Mouse (Mus musculus) layer of hippocampus, adult 18-20 months (tissue): ENCODE measurements at regions not wholly inside any gene's neighbourhood (a gene's known extent, or its start where the extent isn't known, plus 50 kb on each side); places are given as distances from the start of the nearest gene placed in this dataset.
A peak's percentile ranks its signal among the peaks of the same experiment; 100 is the strongest.
"Not testable (repeated sequence)": the region's sequence is repeated elsewhere in the genome, so short reads cannot be mapped to it uniquely, and the experiment has no call there.

Source experiments
- DNase-seq, 2 experiments: peaks; one replicate each; pipeline ENCODE4 v3.0.0; 2022; ENCODE audit warnings: low spot score in 2 of 2

DNA sequence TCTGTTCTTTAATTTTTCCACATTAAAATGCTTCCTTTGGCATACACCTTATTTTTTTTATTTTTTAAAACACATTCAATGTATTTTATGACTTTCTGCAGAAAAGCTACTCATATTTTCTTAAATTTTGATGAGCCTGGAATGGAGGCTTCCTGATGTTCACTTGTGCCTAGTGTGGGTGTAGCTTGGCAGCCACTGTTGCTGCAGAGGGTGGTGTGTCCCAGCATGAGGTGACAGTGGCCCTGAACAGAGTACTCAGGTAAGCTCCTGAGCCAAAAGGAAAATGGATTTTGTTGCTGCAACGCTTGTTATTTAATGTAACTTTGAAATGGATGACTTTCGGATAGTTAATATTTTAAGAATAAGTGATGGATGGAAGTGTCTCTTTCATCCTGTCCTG lies 170.6 kb downstream of the Eipr1 start:
- DNase-seq = no peak

DNA sequence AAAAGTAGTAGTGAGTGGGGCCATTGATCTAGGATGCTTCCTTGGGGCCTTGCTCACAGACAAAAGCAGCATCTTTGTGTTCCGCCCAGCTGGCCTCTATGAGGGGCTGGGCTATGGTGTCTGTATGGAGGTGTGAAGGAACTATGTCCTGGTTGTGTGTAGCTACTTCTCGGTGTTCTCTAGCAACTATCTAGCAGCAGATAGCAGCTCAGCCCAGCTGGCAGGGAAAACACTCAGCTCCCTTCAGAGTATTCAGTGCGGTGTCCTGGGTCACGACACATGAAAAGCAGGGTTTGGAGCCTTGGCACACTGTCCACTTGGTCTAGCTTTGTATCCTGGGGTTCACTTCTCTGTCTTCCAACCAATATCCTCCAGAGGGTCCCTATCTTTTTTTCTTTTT lies 173.6 kb downstream of the Eipr1 start:
- no peak for DNase-seq

DNA sequence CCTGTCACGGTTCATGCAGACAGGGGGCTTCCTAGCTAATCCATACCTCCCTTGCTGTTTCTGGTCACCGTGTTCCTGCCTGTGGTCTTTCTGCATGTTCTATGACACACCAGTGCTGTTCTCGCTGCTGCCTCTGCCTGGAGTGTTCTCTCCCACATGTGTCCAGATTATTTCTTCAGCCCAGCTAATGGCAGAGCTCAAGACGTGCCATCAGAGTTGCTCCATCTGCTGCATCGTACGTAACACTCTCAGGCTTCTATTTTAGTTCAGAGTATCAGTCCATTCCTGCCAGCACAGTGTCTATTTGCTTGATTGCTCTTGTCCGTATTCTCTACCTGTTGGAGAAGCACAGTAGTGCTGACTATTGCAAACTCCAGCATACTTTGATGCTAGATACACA lies 188.3 kb downstream of the Eipr1 start:
- no peak for DNase-seq

DNA sequence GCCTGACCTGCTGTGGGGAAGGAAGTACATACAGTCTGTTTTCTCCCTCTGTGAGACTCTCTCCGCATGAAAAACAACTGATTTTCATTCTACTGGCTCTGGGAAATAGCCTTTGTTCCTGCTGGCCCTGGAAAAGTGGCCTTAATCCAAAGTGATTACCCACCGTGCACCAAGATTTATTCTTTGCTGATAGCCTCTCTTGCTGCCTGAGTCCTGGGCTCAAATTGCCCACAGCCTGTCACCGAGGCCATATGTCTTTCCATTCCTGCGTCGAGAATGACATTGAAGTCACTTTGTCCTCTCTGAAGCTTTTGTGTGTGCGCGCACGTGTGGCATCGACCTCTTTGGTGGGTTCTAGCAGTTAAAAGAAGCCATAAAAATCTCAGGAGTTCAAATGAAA lies 197.3 kb downstream of the Eipr1 start:
- DNase-seq = no peak

DNA sequence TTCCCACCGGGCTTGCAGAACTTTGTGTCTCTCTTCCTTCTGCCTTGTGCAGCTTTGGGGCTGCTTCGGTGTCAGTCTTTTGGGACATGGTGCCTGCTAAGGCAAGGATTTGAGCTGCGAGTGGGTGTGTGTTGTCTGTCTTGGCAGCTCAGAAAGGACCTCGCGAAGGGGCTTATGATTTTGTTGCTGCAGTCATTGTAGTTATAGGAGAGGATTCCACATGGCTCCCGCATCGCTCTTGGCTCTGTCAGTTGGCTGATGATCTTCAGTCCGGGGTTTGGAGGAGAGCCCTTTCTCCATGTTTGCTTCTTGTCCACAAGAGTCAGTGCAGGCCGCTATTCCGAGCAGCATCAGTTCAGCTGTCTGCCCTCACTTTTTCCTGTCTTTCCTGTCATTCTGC lies 197.7 kb downstream of the Eipr1 start:
- peak in 1 of 2 experiments; percentile 14 for DNase-seq

DNA sequence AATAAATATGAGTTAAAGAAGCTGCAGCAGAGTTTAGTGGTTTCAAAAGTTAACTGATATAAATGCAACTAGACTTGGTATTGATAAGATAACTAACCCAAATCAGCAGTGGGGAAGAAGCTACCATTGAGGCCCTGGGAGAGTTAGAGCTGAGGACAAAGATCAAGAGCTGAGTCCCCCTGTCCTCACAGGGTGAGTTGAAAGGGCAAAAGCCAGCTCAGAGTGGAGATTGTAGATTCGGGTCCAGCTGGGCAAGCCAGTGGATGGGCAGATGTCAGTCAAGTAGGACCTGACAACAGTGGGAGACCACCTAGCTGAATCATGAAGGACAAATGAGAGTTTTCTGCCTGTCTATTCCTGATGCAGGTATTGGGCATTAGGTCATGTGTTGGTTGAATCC lies 205.6 kb downstream of the Eipr1 start:
- DNase-seq = no peak

DNA sequence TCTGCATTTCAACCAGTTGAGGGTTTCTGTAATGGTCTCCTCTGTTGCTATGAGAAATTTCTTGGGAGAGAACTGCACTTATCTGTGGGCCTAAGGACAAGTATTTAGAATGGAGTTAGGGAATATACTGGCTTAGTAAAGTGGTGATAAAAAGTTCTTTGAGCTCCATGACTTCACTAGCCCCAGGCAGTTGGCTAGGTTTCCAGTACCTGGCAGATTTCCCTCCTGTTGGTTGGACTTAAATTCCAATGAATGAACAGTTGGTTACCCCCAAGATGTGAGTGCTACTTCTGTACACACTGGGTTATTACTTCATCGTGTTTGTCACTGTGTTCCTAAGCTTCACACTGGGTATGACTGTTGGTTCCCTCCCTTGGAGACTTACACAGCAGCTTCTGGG lies 207.1 kb downstream of the Eipr1 start:
- DNase-seq = no peak

DNA sequence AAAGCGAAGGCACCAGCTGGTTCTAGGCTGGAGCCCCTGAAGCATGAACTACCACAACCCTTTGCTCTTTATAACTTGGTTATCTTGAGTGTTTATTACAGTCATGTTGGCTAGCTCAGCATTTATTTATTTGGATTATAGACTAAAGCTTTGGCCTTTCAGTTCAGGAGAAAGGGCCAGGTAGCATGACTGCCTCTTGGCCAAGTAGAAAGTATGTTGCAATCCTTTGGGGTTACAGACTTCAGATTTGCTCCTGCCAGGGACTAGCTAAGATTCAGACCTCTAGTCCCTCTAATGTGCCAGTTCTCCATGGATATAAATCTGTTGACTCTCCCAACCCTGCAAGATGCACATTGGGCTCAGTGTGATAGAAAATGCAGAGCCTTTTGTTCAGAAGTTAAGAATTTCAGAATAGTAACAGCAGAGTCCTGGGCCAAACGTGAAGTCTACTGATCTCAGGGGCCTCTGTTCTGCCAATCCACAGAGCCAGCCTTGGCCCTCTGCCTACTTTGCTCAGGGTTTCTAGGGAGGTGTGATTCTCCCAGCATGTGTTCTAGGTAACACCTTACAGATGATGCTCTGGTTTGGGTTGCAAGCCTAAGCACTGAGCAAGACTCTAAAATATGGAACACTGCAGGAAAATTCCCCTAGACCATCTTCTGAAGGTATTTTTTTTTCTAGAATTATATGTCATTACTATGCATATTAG lies 218.2 kb downstream of the Eipr1 start:
- DNase-seq = peak in 1 of 2 experiments; percentile 24

DNA sequence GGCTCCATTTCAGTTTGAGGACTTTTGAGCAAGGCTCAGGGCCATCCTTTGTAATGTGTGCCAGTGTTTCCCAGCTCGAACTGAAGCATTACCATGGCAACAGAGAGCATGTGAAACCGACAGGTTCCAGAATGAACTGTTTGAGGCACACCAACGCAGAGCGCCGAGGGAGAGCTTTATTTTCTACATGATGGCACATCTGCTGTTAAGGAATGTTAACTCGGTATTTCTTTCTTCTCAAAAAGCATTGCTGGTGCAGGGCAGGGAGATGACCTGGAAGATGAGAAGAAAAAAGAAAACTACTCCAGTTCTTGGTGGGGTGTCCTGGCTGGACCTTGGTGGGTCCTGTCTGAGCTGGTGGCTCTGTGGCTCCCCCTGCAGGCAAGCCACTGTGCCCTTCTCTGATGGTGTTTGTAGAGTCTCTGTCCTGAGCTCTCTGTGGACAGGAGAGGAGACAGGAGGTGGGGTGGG lies 223.0 kb downstream of the Eipr1 start:
- DNase-seq = peak; percentile 54 to 89

DNA sequence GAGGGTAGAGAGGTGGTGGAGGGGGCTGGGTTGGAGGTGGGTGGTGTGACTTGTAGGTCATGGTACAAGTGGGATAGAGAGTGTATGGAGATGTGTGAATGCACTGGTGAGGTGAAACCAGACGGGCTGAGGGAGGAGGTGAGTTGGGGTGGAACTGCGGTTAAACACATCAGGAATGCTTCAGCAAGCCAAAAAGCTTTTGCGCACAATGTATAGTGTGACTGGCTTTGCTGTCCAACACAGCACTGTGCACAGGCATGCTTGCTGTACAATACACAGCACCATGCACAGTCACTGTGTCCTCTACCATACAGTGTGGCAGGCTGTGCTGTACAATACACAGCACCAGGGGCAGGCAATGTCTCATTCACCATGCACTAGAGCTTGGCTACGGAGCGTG lies 223.6 kb downstream of the Eipr1 start:
- DNase-seq = peak in 1 of 2 experiments; percentile 17

DNA sequence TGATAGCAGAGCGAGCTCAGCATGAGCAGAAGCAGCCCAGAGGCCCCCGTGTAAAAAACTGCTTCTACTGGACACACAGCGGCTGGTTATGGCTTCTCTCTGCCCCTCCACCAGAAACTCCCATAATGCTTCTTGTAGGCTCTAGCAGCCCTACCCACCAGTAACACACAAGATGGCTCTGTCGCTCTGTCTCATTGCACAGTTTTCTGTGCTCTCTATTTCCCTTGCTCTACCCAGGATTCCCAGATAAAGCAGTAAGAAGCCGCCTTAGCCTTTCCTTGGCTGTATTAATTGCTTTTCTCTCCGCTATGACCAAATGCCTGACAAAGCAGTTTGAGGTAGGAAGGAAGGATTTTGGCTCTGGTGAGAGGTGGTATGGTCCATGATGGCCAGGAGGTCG lies 228.1 kb downstream of the Eipr1 start:
- DNase-seq = no peak

DNA sequence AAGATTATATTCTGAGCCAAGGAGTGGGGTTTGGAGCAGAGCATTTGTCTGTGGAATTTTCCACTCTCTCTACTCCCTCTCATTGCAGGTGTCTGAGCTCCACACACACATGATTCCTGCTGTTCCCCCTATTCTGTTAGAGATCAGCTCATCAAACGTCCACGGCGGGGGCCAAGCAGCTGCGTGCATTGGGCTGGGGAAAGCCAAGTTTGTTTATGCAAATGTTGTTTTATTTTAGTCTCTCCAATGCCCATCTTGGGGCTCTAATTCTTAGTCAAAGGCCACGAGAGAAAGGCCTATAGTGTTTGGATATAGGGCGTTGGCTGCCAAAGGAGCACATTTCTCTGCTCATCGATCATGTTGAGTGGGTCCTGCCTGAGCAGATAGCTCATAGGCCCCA lies 234.6 kb downstream of the Eipr1 start:
- DNase-seq = no peak

DNA sequence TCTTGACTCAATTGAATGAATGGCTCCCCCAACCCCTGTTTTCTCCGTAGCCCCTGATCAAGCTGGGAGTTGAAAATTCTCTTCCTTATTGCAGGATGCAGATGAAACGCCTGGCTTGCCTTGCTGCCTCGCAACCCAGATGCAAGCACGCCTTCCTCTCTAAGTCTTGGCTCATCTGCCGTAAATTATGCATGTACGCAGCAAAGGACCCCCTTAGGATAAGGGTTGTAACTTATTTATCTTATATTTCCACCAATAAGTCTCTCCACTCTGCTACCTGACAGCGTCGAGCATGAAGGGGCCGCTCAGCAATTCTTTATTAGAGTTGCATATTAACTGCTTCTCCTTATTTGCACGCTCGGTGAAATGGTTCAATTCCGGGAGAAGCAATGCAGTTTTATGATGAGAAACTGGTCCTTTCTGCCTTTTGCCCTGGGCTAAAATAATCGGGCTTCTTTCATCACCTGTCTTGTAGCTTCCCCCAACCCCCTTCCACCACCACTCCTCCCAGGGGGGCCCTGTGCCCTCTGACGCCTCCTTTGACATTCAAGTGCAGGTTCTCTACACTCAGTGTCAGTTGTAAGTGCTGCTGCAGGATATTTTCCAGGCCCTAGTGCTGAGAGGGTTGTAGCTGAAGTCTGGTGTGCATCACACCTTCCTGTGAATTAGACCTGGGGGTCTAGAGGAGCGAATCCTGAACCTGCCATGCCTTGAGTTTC lies 246.0 kb downstream of the Eipr1 start:
- no peak for DNase-seq

DNA sequence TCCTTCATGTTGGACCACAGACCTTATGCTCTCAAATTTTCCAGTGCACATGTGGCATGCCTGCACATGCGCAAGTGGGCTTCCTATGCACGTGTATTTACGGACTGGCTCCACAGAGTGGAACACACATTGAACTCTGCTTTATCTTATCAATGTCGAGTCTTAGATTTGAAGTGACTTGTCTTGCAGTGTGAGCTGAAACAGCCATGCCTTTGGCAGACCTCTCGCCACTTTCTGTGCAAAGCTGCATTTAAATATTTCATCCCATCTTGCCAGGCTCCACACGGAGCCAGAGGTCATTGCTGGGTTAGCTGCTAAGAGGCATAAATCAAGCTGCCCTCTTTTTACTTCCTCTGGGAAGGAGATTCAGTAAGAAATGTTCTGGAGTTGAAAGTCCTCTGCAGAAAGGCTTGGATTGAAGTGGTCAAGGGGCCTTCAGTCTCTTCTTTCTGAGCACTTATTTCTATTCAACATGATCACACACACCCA lies 248.4 kb downstream of the Eipr1 start:
- no peak for DNase-seq

DNA sequence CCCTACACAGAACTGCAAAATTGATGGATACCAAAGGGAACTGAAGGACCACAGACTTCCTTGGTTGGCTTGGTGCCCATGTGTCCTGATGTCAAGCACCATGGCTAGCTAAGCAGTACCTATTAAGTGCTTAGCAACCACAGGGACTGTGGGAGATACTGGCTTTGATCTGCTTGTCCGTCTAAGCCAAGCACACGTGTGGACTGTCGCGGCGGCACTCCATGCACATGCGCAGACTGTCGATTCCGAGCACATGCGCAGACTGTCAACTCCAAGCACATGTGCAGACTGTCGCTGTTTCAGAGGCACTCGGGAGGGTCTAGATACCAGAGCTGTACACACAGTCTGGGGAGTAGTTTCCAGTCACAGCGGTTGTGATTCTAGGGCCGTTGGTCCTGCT lies 252.9 kb downstream of the Eipr1 start:
- peak in 1 of 2 experiments; percentile 33 for DNase-seq

DNA sequence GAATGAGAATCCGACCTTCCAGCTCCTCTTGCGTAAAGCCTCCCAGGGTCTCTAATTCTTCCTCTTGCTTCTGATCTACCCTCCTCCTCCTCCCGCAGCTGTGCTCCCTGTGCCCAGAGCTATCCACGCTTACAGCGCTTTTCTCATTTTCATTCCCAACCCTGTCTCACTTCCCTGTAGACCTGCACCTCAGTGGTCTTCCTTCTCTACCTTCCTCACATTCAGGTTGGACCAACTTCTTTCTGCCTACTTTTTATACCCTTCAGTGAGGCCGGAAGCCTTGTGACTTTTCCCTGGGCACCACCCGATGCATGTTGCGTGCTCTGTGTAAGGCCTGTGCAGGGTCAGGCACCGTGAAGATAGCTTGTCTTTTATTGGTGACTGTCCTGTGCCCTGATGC lies 263.0 kb downstream of the Eipr1 start:
- no peak for DNase-seq

DNA sequence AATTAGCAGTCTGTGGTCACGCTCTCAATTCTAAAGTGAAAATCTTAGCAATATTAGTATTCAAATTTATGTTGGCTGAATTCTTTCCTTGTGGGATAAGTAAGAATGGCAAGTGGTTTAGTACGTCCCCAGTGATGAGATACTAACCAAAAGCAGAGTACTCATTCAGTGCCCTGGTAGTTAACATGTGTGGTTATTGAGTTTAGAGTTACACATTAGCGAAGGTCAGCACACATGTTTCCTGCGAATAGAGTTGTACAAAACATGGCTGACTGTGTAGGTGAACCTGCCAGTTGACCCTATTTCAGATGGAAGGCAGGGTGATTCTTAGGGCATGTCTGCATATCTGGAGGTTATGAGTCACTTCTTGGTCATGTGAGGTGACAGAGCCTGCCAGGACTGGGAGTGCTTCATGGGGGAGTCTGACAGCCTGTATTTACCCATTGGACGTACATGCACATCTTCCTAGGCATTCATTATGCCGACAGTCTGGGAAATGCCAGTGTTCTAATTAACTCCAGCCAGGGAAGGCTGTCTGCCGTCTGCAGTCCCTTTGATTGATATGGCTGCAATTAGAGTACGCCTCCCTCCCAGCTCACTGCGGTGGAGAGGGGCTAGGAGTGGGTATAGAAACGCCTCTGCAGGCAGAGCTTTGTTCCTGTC lies 263.7 kb downstream of the Eipr1 start:
- peak in 1 of 2 experiments; percentile 34 for DNase-seq

DNA sequence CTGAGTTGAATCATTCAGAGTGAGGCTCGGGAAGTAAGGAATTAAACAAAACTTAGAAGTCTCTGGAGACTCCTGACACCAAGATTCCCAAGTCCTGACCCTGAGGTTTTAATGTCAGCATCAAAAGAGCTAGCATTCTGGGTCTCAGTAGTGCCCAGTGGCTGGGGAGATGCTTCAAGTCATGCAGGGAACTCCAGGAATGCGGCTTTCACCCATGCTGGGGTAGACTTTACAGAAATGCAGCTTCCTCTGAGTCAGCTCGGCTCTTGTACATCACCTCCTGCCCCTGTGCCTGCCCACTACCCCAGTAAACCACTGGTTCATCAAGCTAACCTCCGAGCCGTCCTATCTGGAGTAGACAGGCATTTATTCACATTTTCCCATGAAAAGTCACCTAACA lies 269.5 kb downstream of the Eipr1 start:
- DNase-seq = no peak

DNA sequence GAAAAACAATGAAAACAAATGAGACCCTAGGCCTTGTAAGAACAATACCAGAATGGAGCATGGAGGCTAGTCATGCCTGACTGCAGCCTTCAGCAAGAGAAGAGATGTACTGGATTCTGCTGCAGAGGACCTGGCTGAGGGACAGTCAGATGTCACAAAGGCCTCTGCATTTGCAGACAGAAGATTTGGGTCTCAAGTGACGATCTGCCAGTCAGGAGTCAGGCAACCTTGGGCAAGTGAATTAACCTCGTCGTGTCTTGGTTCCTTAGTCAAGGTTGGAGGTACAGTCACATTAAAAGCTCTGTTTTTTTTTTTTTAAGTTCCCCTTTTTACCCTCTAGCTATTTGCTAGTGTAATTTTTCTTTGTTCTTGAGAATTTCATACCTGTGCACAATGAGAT lies 276.6 kb downstream of the Eipr1 start:
- no peak for DNase-seq

DNA sequence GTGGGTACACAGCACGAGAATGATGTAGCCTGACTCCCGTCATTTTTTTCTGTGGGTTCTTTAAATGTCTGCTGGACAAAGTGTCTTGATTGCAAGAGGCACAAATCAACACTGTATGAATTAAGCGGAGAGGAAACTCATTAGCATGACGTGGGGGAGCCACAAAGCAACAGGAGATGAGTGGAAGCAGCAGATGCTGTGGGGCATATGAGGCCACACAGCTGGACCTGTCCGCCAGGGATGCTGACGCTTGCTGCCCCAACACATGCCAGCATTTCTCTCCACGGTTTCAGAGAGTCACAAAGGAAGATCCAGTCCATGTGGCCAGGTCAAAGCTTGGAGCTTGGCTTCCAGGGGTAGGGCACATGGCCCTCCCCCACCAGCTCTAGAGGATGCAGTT lies 277.9 kb downstream of the Eipr1 start:
- no peak for DNase-seq

DNA sequence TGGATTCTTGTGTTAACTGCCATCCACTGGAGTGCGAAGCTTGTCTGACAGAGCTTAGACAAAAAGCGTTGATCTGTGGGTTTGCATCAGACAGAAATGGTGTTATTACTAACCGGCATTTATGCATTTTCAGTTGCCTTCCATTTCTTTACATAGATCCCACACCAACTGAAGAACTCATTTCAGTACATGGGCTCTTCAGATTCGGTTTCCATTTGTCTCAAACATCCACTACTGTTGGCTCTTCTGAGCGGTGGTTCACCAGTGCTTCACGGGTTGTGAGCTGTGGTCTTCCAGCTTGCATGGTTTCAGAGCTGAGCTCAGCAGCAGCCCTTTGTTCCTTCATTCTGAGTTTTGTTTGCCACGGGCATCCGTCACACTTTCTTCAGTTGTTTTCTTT lies 294.4 kb downstream of the Eipr1 start:
- DNase-seq = no peak

DNA sequence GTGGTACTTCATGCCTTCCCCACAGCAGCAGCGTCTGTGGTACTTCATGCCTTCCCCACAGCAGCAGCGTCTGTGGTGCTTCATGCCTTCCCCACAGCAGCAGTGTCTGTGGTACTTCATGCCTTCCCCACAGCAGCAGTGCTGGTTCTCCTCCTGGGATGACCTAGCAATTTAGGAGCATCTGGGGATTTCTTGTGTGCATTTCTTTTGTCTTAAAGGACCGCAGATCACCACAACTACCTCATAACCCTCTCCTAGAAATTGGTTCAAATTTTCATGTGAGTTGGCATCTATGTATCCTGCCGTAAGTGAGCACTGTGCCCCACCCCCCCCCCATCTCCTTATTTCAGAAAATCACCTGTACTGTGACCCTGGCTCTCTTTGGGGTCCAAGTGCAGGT lies 297.0 kb downstream of the Eipr1 start:
- not testable (repeated sequence) for DNase-seq
